Mouse (Mus musculus) spleen, adult 18-20 months (tissue): ENCODE results near the gene Mb21d2.

ENCODE experiments used
- DNase-seq, 2 experiments: peaks; one replicate each; pipeline ENCODE4 v3.0.0; 2022; ENCODE audit warnings: mixed read lengths in 2 of 2

Mb21d2 gene

GRCm38 (mm10) chr16:28928815-28929685, at the start of gene Mb21d2:
TSS of gene Mb21d2 (minus strand) at chr16:28929673.
- no peak for DNase-seq

- no peak for DNase-seq
Measured at GRCm38 (mm10) chr16:28966236-28966635, 36.8 kb upstream of the Mb21d2 start.

- DNase-seq, result no peak
Measured at GRCm38 (mm10) chr16:28964048-28964447, 34.6 kb upstream of the Mb21d2 start.

GRCm38 (mm10) chr16:28962987-28963386, 33.5 kb upstream of the Mb21d2 start:
- no peak for DNase-seq

GRCm38 (mm10) chr16:28949810-28950209, 20.3 kb upstream of the Mb21d2 start:
- DNase-seq, result no peak

- DNase-seq, result no peak
Measured at GRCm38 (mm10) chr16:28943254-28943653, 13.8 kb upstream of the Mb21d2 start.

- DNase-seq, result no peak
Measured at GRCm38 (mm10) chr16:28936181-28936792, 6.8 kb upstream of the Mb21d2 start.

- DNase-seq, result no peak
Measured at GRCm38 (mm10) chr16:28935701-28936100, 6.2 kb upstream of the Mb21d2 start.

- no peak for DNase-seq
Measured at GRCm38 (mm10) chr16:28931213-28931612, 1.7 kb upstream of the Mb21d2 start.

- no peak for DNase-seq
Measured at GRCm38 (mm10) chr16:28930426-28930825, 953 bp upstream of the Mb21d2 start.

GRCm38 (mm10) chr16:28929686-28930291, 316 bp upstream of the Mb21d2 start:
- no peak for DNase-seq

GRCm38 (mm10) chr16:28928466-28928814, 1.0 kb downstream of the Mb21d2 start:
- no peak for DNase-seq

GRCm38 (mm10) chr16:28927381-28927780, 2.1 kb downstream of the Mb21d2 start:
- DNase-seq, result no peak

GRCm38 (mm10) chr16:28919320-28919885, 10.1 kb downstream of the Mb21d2 start:
- DNase-seq, result no peak

GRCm38 (mm10) chr16:28915362-28915761, 14.1 kb downstream of the Mb21d2 start:
- DNase-seq, result no peak

GRCm38 (mm10) chr16:28914709-28915108, 14.8 kb downstream of the Mb21d2 start:
- DNase-seq, result no peak

- DNase-seq, result no peak
Measured at GRCm38 (mm10) chr16:28911414-28912050, 17.9 kb downstream of the Mb21d2 start.

- no peak for DNase-seq
Measured at GRCm38 (mm10) chr16:28906370-28907275, 22.9 kb downstream of the Mb21d2 start.

- DNase-seq, result no peak
Measured at GRCm38 (mm10) chr16:28905567-28906289, 23.7 kb downstream of the Mb21d2 start.

- no peak for DNase-seq
Measured at GRCm38 (mm10) chr16:28902620-28903565, 26.6 kb downstream of the Mb21d2 start.
